Comparison of ENCODE assay signal across 32 mouse cellular contexts in the genomic region with DNA sequence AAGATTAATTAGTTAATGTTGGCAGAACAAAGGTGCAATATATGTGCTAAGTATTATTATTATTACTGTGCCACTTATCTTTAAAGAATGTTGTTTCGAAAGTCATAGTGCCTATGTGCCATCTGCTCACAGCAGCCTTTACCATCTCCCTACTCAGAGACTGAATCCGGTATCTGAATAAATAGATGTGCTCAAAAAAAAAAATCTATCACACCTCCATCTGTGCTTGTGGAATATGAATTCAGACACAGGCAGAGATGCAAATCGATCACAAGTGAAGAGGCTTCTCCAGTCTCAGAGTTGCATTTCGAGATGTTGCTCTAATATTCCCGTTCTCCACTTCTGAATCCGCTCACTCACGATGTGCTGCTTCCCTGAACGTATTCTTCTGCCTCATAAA.
A peak's percentile ranks its signal among the peaks of the same experiment; 100 is the strongest.
DNase-seq lines count a peak whose midpoint lies in the region; ATAC-seq and TF ChIP-seq lines count a peak whose summit lies in the region.
"Had no signal": no experiment of that assay in that cellular context is flagged by ENCODE, and none has a peak within 500 bp of the region (broad histone marks: within the 10 kb centered on the region; RNA-seq: fewer than 3 reads in every experiment).

No protein-coding gene starts in this region.

- H3K4me2 ChIP-seq in forebrain, embryonic 14.5 days (ENCODE audit: low read length), result no peak overlapping the region
- H3K4me2 ChIP-seq in forebrain, embryonic 11.5 days (ENCODE audit: low read depth, low read length, severe bottlenecking), result no peak overlapping the region
- no peak overlapping the region for H3K4me2 ChIP-seq in lung, postnatal 0 days (replicated peaks; ENCODE audit: low read depth, low read length)
- H3K4me2 ChIP-seq: embryonic facial prominence, embryonic 12.5 days; heart, embryonic 12.5 days; hindbrain, embryonic 13.5 days; limb, embryonic 15.5 days; liver, embryonic 13.5 days; neural tube, embryonic 15.5 days had no signal

- H3K9me3 ChIP-seq in forebrain, embryonic 14.5 days (replicated peaks; ENCODE audit: control insufficient read depth, low read length), result no peaks in the 10 kb centered on the region
- no peaks in the 10 kb centered on the region for H3K9me3 ChIP-seq in forebrain, embryonic 11.5 days (ENCODE audit: control insufficient read depth, low read length)
- H3K9me3 ChIP-seq in lung, postnatal 0 days (ENCODE audit: low read length), result no peaks in the 10 kb centered on the region
- H3K9me3 ChIP-seq: embryonic facial prominence, embryonic 12.5 days; heart, embryonic 12.5 days; hindbrain, embryonic 13.5 days; limb, embryonic 10.5 days; limb, embryonic 15.5 days; liver, embryonic 13.5 days; neural tube, embryonic 15.5 days had no signal

- H3K36me3 ChIP-seq in forebrain, embryonic 14.5 days (ENCODE audit: control insufficient read depth, insufficient read depth, low read length), result no peaks in the 10 kb centered on the region
- H3K36me3 ChIP-seq in forebrain, embryonic 11.5 days (ENCODE audit: control insufficient read depth, insufficient read depth, low read length), result no peaks in the 10 kb centered on the region
- H3K36me3 ChIP-seq in lung, postnatal 0 days (ENCODE audit: insufficient read depth, low read length), result no peaks in the 10 kb centered on the region
- H3K36me3 ChIP-seq: embryonic facial prominence, embryonic 12.5 days; heart, embryonic 12.5 days; hindbrain, embryonic 13.5 days; limb, embryonic 10.5 days; limb, embryonic 15.5 days; liver, embryonic 13.5 days; neural tube, embryonic 15.5 days had no signal

- H3K4me1 ChIP-seq in forebrain, embryonic 14.5 days (ENCODE audit: control insufficient read depth, insufficient read depth, low read length), result no peaks in the 10 kb centered on the region
- no peaks in the 10 kb centered on the region for H3K4me1 ChIP-seq in forebrain, embryonic 11.5 days (replicated peaks; ENCODE audit: control insufficient read depth, insufficient read depth, low read length)
- H3K4me1 ChIP-seq in lung, postnatal 0 days (ENCODE audit: insufficient read depth, low read depth, low read length), result no peaks in the 10 kb centered on the region
- H3K4me1 ChIP-seq: embryonic facial prominence, embryonic 12.5 days; heart, embryonic 12.5 days; hindbrain, embryonic 13.5 days; limb, embryonic 10.5 days; limb, embryonic 15.5 days; liver, embryonic 13.5 days; neural tube, embryonic 15.5 days had no signal

- no peak overlapping the region for H3K9ac ChIP-seq in forebrain, embryonic 14.5 days (ENCODE audit: low read length)
- H3K9ac ChIP-seq in forebrain, embryonic 11.5 days (ENCODE audit: low read length), result no peak overlapping the region
- H3K9ac ChIP-seq in lung, postnatal 0 days (replicated peaks; ENCODE audit: low read depth), result no peak overlapping the region
- H3K9ac ChIP-seq: embryonic facial prominence, embryonic 12.5 days; heart, embryonic 12.5 days; hindbrain, embryonic 13.5 days; limb, embryonic 15.5 days; liver, embryonic 13.5 days; neural tube, embryonic 15.5 days had no signal

- intact Hi-C loops in left cerebral cortex, postnatal 14 days (cut with DNase I), result no loop called here
- intact Hi-C loops in left cerebral cortex, postnatal 4 days (cut with DNase I), result no loop called here

- ATAC-seq in forebrain, embryonic 14.5 days, result no peak
- no peak for ATAC-seq in forebrain, embryonic 11.5 days (replicated peaks; ENCODE audit: low FRiP score)
- no peak for ATAC-seq in lung, postnatal 0 days
- ATAC-seq: activated CD4-positive, CD25-positive, alpha-beta regulatory T cell, adult 4 months; intestine, embryonic 16.5 days had no signal

- no peaks in the 10 kb centered on the region for H3K27me3 ChIP-seq in forebrain, embryonic 14.5 days (replicated peaks; ENCODE audit: control insufficient read depth, insufficient read depth, low read length)
- no peaks in the 10 kb centered on the region for H3K27me3 ChIP-seq in forebrain, embryonic 11.5 days (ENCODE audit: control insufficient read depth, insufficient read depth, low read length)
- no peaks in the 10 kb centered on the region for H3K27me3 ChIP-seq in lung, postnatal 0 days (replicated peaks; ENCODE audit: insufficient read depth, low read length)
- H3K27me3 ChIP-seq: CH12.LX; embryonic facial prominence, embryonic 12.5 days; heart, embryonic 12.5 days; hindbrain, embryonic 13.5 days; limb, embryonic 15.5 days; liver, embryonic 13.5 days; neural tube, embryonic 15.5 days had no signal

- TF ChIP-seq EP300 in lung, postnatal 0 days (IDR thresholded peaks at IDR 0.05), result no peak

- DNase-seq in forebrain, embryonic 14.5 days (ENCODE audit: low spot score), result peak; percentile 20
- no peak for DNase-seq in forebrain, embryonic 11.5 days (ENCODE audit: low spot score)
- peak; percentile 20 to 46 for DNase-seq in frontal cortex, adult 2 months (ENCODE audit: extremely low spot score in 1 of 2, low spot score in 1 of 2)
- no peak for DNase-seq in frontal cortex, postnatal 25 days (ENCODE audit: low spot score in 2 of 2)
- peak; percentile 20 to 23 for DNase-seq in left cerebral cortex, postnatal 14 days (ENCODE audit: low spot score in 2 of 2)
- no peak for DNase-seq in left cerebral cortex, postnatal 4 days
- peak; percentile 16 to 45 for DNase-seq in frontal cortex, postnatal 36 days (ENCODE audit: low spot score in 2 of 2)
- DNase-seq in lung, postnatal 0 days (ENCODE audit: low spot score), result no peak
- DNase-seq: adrenal gland, postnatal 10 days; cerebellum, adult 11-12 months; cerebellum, adult 9-11 months; embryo, embryonic 11 days; heart, adult 2 months; heart, postnatal 4 days; kidney, adult 8-10 months; kidney, postnatal 4 days; liver, embryonic 13.5 days; lung, adult 18-20 months; lung, postnatal 10 days; midbrain, embryonic 14.5 days; thymus, postnatal 14 days had no signal

- no peak overlapping the region for H3K27ac ChIP-seq in forebrain, embryonic 14.5 days (ENCODE audit: low read depth, low read length)
- H3K27ac ChIP-seq in forebrain, embryonic 11.5 days (ENCODE audit: low read depth, low read length), result no peak overlapping the region
- H3K27ac ChIP-seq in lung, postnatal 0 days (ENCODE audit: low read length), result no peak overlapping the region
- H3K27ac ChIP-seq: embryonic facial prominence, embryonic 12.5 days; heart, adult 2 months; hindbrain, embryonic 13.5 days; kidney, postnatal 0 days; limb, embryonic 10.5 days; limb, embryonic 15.5 days; liver, embryonic 13.5 days; macrophage; neural tube, embryonic 15.5 days had no signal

- H3K4me3 ChIP-seq in forebrain, embryonic 14.5 days (ENCODE audit: low read depth, low read length), result no peak overlapping the region
- H3K4me3 ChIP-seq in forebrain, embryonic 11.5 days (ENCODE audit: low read depth, low read length), result no peak overlapping the region
- no peak overlapping the region for H3K4me3 ChIP-seq in lung, postnatal 0 days (ENCODE audit: low read depth, low read length)
- H3K4me3 ChIP-seq: embryonic facial prominence, embryonic 12.5 days; heart, adult 2 months; heart, embryonic 12.5 days; hindbrain, embryonic 13.5 days; limb, embryonic 10.5 days; limb, embryonic 15.5 days; liver, embryonic 13.5 days; neural tube, embryonic 15.5 days had no signal

- TF ChIP-seq CTCF in lung, postnatal 0 days (IDR thresholded peaks at IDR 0.05), result no peak

- 82% methylated on average over 8 of the region's 8 CpGs for WGBS in forebrain, embryonic 14.5 days
- WGBS in forebrain, embryonic 11.5 days, result 89% methylated on average over 8 of the region's 8 CpGs
- 82% methylated on average over 8 of the region's 8 CpGs for WGBS in lung, postnatal 0 days

Comparison
In these comparisons a context has a peak if more than half of its experiments do, and no peak if none do; other contexts are left out.
1. DNase-seq: peak in forebrain, embryonic 14.5 days (single experiment), frontal cortex, adult 2 months (2 of 2), left cerebral cortex, postnatal 14 days (2 of 2) and frontal cortex, postnatal 36 days (2 of 2); none in forebrain, embryonic 11.5 days (single experiment), frontal cortex, postnatal 25 days (0 of 2), left cerebral cortex, postnatal 4 days (single experiment) and lung, postnatal 0 days (single experiment).